Mouse (Mus musculus) liver, embryonic 14.5 days (tissue): Measurements from ENCODE around the gene Lsm3. TPM values are rescaled to one million over a fixed set of nuclear protein-coding genes. Genes with fewer than 3 reads are reported as not detected.

Experiments
- ATAC-seq: fragments of 200-750 bp; cut with Nextera tagmentation; 2 replicates; pipeline ENCODE4 v1.8.0; 2017; ENCODE audit warnings: moderate number of reproducible peaks, mild to moderate bottlenecking, moderate library complexity; ENCODE audit not compliant: insufficient read depth
- DNase-seq, 3 experiments: peaks; one replicate each; pipeline ENCODE4 v3.0.0-alpha.2; 2012 to 2013; ENCODE audit warnings: low read depth in 3 of 3, low spot score in 3 of 3
- H3K27ac ChIP-seq: fragments of 300-500 bp; sonication (generic); 2 replicates; pipeline ENCODE4 v1.5.1; 2014; ENCODE audit warnings: moderate library complexity, mild to moderate bottlenecking, control low read depth, inconsistent platforms
- H3K27me3 ChIP-seq: fragments of 300-500 bp; sonication (generic); 2 replicates; pipeline ENCODE4 v1.6.1; 2014; ENCODE audit warnings: mild to moderate bottlenecking, low read length, moderate library complexity; ENCODE audit not compliant: control insufficient read depth, insufficient read depth
- H3K36me3 ChIP-seq: fragments of 300-500 bp; sonication (generic); replicated peaks from 2 replicates; pipeline ENCODE4 v1.6.1; 2014; ENCODE audit warnings: low read depth; ENCODE audit not compliant: control insufficient read depth, insufficient read depth
- H3K4me1 ChIP-seq, 2 experiments: fragments of 200-500 bp in 1 of 2; fragments of 300-500 bp in 1 of 2; sonication (generic) in 1 of 2; replicated peaks; 2 replicates each; pipeline ENCODE4 v1.6.1; 2012 to 2014; ENCODE audit warnings: antibody characterized with exemption in 1 of 2, inconsistent platforms in 1 of 2, low read length in 1 of 2; ENCODE audit not compliant: control insufficient read depth in 2 of 2, insufficient read depth in 2 of 2
- H3K4me2 ChIP-seq: fragments of 300-500 bp; sonication (generic); 2 replicates; pipeline ENCODE4 v1.6.1; 2014; ENCODE audit warnings: low read depth, mild to moderate bottlenecking, control low read depth, moderate library complexity
- H3K4me3 ChIP-seq, 2 experiments: fragments of 200-500 bp in 1 of 2; fragments of 300-500 bp in 1 of 2; sonication (generic) in 1 of 2; 2 replicates each; pipeline ENCODE4 v1.5.1; 2012 to 2014; ENCODE audit warnings: low read depth in 2 of 2, low read length in 2 of 2, mild to moderate bottlenecking in 2 of 2, control low read depth in 1 of 2, inconsistent platforms in 1 of 2, moderate library complexity in 1 of 2; ENCODE audit not compliant: insufficient read depth in 1 of 2
- H3K9ac ChIP-seq: fragments of 300-500 bp; sonication (generic); replicated peaks from 2 replicates; pipeline ENCODE4 v1.6.1; 2014; ENCODE audit warnings: mild to moderate bottlenecking, control low read depth, moderate library complexity
- H3K9me3 ChIP-seq: fragments of 300-500 bp; sonication (generic); 2 replicates; pipeline ENCODE4 v1.6.1; 2016; ENCODE audit warnings: low read length, mixed read lengths; ENCODE audit not compliant: control insufficient read depth
- CTCF ChIP-seq: IDR thresholded peaks from 2 replicates; pipeline ENCODE4 v1.5.1; 2016; ENCODE audit warnings: antibody characterized with exemption, low read depth, control low read depth
- EP300 ChIP-seq: IDR thresholded peaks from 2 replicates; pipeline ENCODE4 v1.6.1; 2016; ENCODE audit warnings: antibody characterized with exemption, low read depth
- WGBS: fragments of 180-500 bp; shearing (Covaris S2); extraction: QIAGEN DNeasy Blood & Tissue Kit; methylation state at CpG from one replicate; pipeline ENCODE4 v1.1.7; 2014; ENCODE audit not compliant: insufficient replicate concordance; 5-methylcytosine and 5-hydroxymethylcytosine counted together
- polyA plus RNA-seq, 2 experiments: library from polyadenylated mRNA; depleted of rRNA in 1 of 2; stranded (reverse) in 1 of 2; unstranded in 1 of 2; fragments of >200 nt; fragmentation: Nextera tagmentation in 1 of 2; extraction: Ambion mirVana in 1 of 2; gene quantifications; 2 replicates each; pipeline versions ENCODE4 v1.2.1 to v1.2.3; 2012 to 2014

Gene Lsm3
- polyA plus RNA-seq, 2 experiments = 84.8 to 171 TPM

DNA sequence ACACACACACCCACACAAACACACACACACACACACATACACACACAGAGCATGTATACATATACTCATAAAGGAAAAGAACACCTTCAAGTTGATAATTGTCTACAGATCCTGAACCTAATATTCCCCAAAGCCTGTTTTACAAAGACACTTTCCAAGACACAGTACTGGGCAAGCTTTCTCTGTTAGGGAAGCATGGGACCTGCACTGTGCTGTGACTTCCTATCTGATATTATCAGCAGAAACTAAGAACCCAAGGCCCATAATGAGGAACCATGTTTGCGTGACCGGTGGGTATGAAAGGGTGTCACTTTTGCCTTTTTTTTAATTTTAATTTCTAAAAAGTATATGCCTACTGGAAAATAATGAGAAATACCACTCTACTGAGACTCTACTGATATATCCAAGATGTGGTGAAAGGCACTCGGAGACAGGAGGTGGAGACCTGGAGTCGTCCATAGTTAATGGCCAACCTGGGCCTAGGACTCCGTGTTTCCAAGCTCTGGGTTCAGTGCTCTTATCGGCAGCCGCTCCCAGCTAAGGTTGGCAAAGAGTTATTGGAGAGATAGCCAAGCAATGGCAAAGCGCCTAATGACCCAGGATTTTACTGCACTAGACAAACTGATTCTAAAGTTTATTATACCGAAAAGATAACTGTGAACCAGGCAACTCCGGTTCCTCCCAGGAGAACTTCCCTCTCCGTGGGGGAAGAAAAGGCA is 20.5 kb downstream of the Lsm3 start:
- TF ChIP-seq CTCF (no peak), EP300 (no peak)
- Histone ChIP-seq H3K27ac (no peak overlapping the region), H3K4me3 (no peak overlapping the region), H3K36me3 (no peaks in the 10 kb centered on the region), H3K4me2 (no peak overlapping the region), H3K9me3 (no peaks in the 10 kb centered on the region), H3K27me3 (no peaks in the 10 kb centered on the region), H3K4me1 (no peaks in the 10 kb centered on the region), H3K9ac (no peak overlapping the region)
- DNase-seq (no peak), ATAC-seq (no peak)
- 68% methylated on average over 11 of the region's 11 CpGs for WGBS

DNA sequence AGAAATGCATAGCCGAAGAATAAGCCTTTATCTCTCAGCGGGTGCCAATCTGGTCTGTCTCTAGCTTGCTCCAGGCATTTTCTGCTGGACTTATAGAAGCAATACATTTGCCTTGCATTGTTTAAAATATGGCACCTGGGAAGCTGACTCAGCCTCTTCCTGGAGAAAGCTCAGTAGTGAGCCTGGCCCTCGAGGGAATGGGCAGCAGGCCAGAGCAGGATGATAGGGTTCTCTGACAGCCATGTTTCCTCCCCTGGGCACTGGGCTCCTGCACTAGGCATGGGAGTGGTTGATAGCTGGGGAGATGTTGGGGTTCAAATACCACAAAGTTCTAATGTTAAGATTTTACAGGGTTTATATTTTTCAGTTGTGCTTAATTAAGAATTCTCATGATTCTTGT is 25.5 kb downstream of the Lsm3 start:
- Histone ChIP-seq H3K4me3 (no peak overlapping the region), H3K4me1 (peaks cover 0 to 4% of the 10 kb centered on the region in 2 experiments; a peak in 2 of 4 replicates), H3K27me3 (no peaks in the 10 kb centered on the region; the same call in 1 of the 2 replicates), H3K36me3 (no peaks in the 10 kb centered on the region), H3K9ac (no peak overlapping the region), H3K9me3 (no peaks in the 10 kb centered on the region), H3K27ac (no peak overlapping the region), H3K4me2 (no peak overlapping the region)
- DNase-seq (no peak), ATAC-seq (no peak)
- TF ChIP-seq EP300 = no peak
- no peak for TF ChIP-seq CTCF
- WGBS = 40% methylated on average over 3 of the region's 3 CpGs

DNA sequence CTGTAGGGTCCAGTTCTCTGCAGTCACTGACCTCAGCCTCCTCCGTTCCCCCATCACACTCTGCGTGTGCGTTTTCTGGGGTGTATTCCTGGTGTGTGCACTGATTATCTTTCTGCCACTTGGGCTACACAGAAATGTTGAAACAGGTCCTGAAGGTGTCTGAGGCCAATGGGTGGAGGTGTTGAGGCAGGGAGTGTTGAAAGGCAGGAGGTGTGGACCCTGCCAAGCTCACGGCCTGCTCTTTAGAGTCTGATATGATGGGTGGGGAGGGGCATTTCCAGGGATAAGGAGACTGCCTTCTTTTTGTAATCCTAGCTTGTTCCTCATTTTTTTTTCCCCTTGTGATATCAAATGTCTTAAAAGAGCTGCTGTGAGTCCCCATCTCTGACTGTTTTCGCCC is 27.3 kb downstream of the Lsm3 start:
- H3K27ac ChIP-seq = no peak overlapping the region
- no peak overlapping the region for H3K9ac ChIP-seq
- whole genome bisulfite sequencing = 69% methylated on average over 5 of the region's 5 CpGs
- DNase-seq (no peak), ATAC-seq (no peak)
- H3K36me3 ChIP-seq = no peaks in the 10 kb centered on the region
- no peak for TF ChIP-seq CTCF
- no peak for TF ChIP-seq EP300
- no peak overlapping the region for H3K4me3 ChIP-seq
- peaks cover 0 to 4% of the 10 kb centered on the region in 2 experiments; a peak in 2 of 4 replicates for H3K4me1 ChIP-seq
- no peak overlapping the region for H3K4me2 ChIP-seq
- no peaks in the 10 kb centered on the region; the same call in 1 of the 2 replicates for H3K27me3 ChIP-seq
- H3K9me3 ChIP-seq = no peaks in the 10 kb centered on the region

DNA sequence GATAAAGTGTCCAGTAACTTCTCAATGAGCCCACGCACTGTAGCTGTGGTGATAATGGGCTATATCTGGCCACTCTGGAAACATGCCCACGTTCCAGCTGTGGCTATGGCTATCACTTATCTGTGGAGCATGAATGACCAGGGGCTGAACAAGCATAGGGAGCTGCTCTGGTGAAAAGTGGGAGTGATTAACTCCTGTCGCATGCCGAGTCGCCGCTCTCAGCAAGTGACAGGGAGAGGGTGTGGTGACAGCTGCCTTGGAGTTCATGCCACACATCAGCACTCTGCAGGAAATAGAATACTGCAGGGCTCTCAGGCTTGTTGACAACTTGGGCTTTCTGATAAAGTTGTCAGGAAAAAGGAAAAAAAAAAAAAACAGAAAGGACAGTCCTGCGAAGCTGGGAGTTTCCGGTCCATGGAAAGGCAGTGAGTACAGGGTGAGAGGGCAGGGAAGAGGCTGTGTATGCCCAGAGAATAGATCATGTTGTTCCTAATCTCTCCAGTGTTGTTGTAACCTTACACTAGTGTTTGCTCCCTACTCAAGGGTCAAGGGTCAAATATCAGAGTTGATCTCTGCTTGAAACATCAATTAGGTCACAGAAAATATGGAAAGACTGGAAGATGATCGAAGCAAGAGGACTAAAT is 30.6 kb downstream of the Lsm3 start:
- H3K9ac ChIP-seq = no peak overlapping the region
- peaks cover 0 to 5% of the 10 kb centered on the region in 2 experiments; a peak in 2 of 4 replicates for H3K4me1 ChIP-seq
- no peaks in the 10 kb centered on the region; the same call in 1 of the 2 replicates for H3K27me3 ChIP-seq
- TF ChIP-seq CTCF (no peak), EP300 (no peak)
- H3K9me3 ChIP-seq = no peaks in the 10 kb centered on the region
- no peaks in the 10 kb centered on the region for H3K36me3 ChIP-seq
- ATAC-seq (peak; percentile 23; the same call in 1 of the 2 replicates), DNase-seq (no peak)
- no peak overlapping the region for H3K4me3 ChIP-seq
- 9% methylated on average over 9 of the region's 9 CpGs for WGBS
- H3K4me2 ChIP-seq = no peak overlapping the region
- no peak overlapping the region for H3K27ac ChIP-seq

DNA sequence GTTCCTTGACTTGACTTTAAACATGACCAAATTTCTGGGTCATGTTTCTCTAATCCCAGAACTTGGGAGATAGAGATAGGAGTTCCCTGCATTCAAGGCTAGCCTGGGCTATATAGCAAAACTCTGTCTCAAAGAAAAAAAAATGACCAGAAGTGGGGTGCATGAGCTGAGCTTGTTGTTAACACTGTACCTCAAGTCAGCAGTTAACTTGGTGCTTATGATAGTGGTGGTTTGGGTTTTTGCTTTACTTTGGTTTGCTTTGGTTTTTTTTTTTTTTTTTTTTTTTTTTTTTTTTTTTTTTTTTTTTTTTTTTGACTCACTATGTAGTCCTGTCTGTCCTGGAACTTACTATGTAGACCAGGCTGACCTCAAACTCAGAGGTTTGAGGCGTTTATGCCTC is 31.6 kb downstream of the Lsm3 start:
- Histone ChIP-seq H3K36me3 (no peaks in the 10 kb centered on the region), H3K4me1 (peaks cover 0 to 5% of the 10 kb centered on the region in 2 experiments; a peak in 2 of 4 replicates), H3K4me2 (no peak overlapping the region), H3K27me3 (no peaks in the 10 kb centered on the region; the same call in 1 of the 2 replicates), H3K9me3 (no peaks in the 10 kb centered on the region), H3K27ac (no peak overlapping the region), H3K9ac (no peak overlapping the region), H3K4me3 (no peak overlapping the region)
- ATAC-seq (no peak), DNase-seq (no peak)
- WGBS = 30% methylated on average over 1 of the region's 1 CpGs
- TF ChIP-seq CTCF = no peak
- TF ChIP-seq EP300 = no peak
